Mouse (Mus musculus) liver, embryonic 12.5 days (tissue): ENCODE results near the gene U90926. TPM values are rescaled to one million over a fixed set of nuclear protein-coding genes. Genes with fewer than 3 reads are reported as not detected.
A peak's percentile ranks its signal among the peaks of the same experiment; 100 is the strongest.

Experiments used
- ATAC-seq: fragments of 200-750 bp; cut with Nextera tagmentation; 2 replicates; pipeline ENCODE4 v1.8.0; 2017; ENCODE audit warnings: moderate number of reproducible peaks, mild to moderate bottlenecking, moderate library complexity
- H3K27ac ChIP-seq: fragments of 300-500 bp; sonication (generic); 2 replicates; pipeline ENCODE4 v1.5.1; 2016; ENCODE audit warnings: mild to moderate bottlenecking
- H3K27me3 ChIP-seq: fragments of 300-500 bp; sonication (generic); replicated peaks from 2 replicates; pipeline ENCODE4 v1.6.1; 2016; ENCODE audit warnings: mild to moderate bottlenecking, moderate library complexity
- H3K36me3 ChIP-seq: fragments of 300-500 bp; sonication (generic); 2 replicates; pipeline ENCODE4 v1.6.1; 2016; ENCODE audit warnings: mild to moderate bottlenecking, moderate library complexity
- H3K4me1 ChIP-seq: fragments of 300-500 bp; sonication (generic); 2 replicates; pipeline ENCODE4 v1.6.1; 2016
- H3K4me2 ChIP-seq: fragments of 300-500 bp; sonication (generic); 2 replicates; pipeline ENCODE4 v1.6.1; 2016; ENCODE audit warnings: mild to moderate bottlenecking, moderate library complexity
- H3K4me3 ChIP-seq: fragments of 300-500 bp; sonication (generic); 2 replicates; pipeline ENCODE4 v1.5.1; 2016; ENCODE audit warnings: mild to moderate bottlenecking, moderate library complexity
- H3K9ac ChIP-seq: fragments of 300-500 bp; sonication (generic); 2 replicates; pipeline ENCODE4 v1.6.1; 2016; ENCODE audit warnings: mild to moderate bottlenecking, moderate library complexity
- H3K9me3 ChIP-seq: fragments of 300-500 bp; sonication (generic); replicated peaks from 2 replicates; pipeline ENCODE4 v1.6.1; 2016; ENCODE audit warnings: mild to moderate bottlenecking, moderate library complexity
- WGBS: fragments of 180-500 bp; shearing (Covaris S2); methylation state at CpG from one replicate; pipeline ENCODE4 v1.1.7; 2016; ENCODE audit not compliant: insufficient replicate concordance; 5-methylcytosine and 5-hydroxymethylcytosine counted together
- polyA plus RNA-seq: library from polyadenylated mRNA; unstranded; fragments of >200 nt; fragmentation: Nextera tagmentation; extraction: Ambion mirVana; gene quantifications from 2 replicates; pipeline ENCODE4 v1.2.1, GENCODE M21; 2016

The U90926 gene
- polyA plus RNA-seq, 1 experiment from 2014 or later, result not detected

DNA sequence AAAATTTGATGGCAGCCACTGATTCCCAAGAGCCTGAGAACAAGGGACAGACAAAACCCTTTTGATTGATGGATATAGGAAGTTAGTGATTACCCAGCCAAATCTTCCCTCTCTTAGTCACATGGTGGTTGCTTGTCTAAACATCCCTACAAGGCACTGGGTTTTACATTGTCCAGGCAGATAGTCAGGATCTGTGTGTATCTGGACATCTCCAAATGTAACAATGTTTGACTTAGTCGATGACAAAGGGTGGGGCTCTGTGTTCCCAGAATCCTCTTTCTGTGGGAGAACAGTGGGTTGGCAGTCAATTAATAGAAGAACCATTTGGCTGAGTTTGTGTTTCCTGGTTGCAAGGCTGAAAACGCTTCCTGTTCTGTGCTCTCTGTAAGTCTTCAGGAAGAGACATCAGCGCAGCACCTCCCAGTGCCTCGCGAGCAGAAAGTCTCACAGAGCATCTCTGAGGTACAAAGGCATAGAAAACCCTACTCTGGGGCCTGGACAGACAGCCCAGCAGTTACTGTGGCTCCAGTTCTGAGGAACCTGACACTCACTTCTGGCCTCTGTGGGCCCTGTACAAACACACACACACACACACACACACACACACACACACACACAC, 19.8 kb upstream of the U90926 start:
- H3K9ac ChIP-seq, result no peak overlapping the region
- no peaks in the 10 kb centered on the region for H3K36me3 ChIP-seq
- no peaks in the 10 kb centered on the region for H3K9me3 ChIP-seq
- no peak for ATAC-seq
- WGBS, result 27% methylated on average over 5 of the region's 5 CpGs
- H3K4me1 ChIP-seq, result no peaks in the 10 kb centered on the region; the same call in 1 of the 2 replicates
- no peak overlapping the region for H3K27ac ChIP-seq
- H3K27me3 ChIP-seq, result peaks cover 58% of the 10 kb centered on the region
- no peak overlapping the region for H3K4me2 ChIP-seq
- H3K4me3 ChIP-seq, result no peak overlapping the region

DNA sequence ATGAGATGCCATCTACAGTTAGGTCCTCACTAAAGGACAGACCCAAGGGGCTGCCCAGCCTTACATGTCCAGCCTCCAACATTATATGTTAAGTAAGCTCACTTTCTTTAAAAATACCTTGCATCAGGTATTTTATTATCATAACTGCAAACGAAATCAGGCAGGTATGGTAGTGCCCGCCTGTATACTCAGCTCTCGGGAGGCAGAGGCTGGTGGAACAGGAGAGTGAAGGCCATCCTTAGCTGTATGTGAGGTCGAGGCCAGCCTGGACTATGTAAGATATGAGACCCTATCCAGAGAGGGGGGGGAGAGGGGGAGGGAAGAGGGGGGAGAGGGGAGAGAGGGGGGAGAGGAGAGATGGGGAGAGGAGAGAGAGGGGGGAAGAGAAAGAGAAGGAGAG, 18.2 kb upstream of the U90926 start:
- H3K9me3 ChIP-seq, result no peaks in the 10 kb centered on the region
- H3K4me3 ChIP-seq, result no peak overlapping the region
- H3K36me3 ChIP-seq, result no peaks in the 10 kb centered on the region
- H3K27me3 ChIP-seq, result peaks cover 50% of the 10 kb centered on the region
- H3K4me2 ChIP-seq, result no peak overlapping the region
- WGBS, result 59% methylated on average over 4 of the region's 4 CpGs
- no peak overlapping the region for H3K27ac ChIP-seq
- no peak overlapping the region for H3K9ac ChIP-seq
- no peaks in the 10 kb centered on the region; the same call in 1 of the 2 replicates for H3K4me1 ChIP-seq
- ATAC-seq, result no peak

GRCm38 (mm10) chr5:92231836-92232235, 16.6 kb upstream of the U90926 start:
- Histone ChIP-seq H3K36me3 (no peaks in the 10 kb centered on the region), H3K27me3 (peaks cover 50% of the 10 kb centered on the region), H3K4me2 (no peak overlapping the region), H3K4me3 (no peak overlapping the region), H3K4me1 (no peaks in the 10 kb centered on the region; the same call in 1 of the 2 replicates), H3K9me3 (no peaks in the 10 kb centered on the region), H3K27ac (no peak overlapping the region), H3K9ac (no peak overlapping the region)
- no peak for ATAC-seq
- 58% methylated on average over 10 of the region's 10 CpGs for WGBS

DNA sequence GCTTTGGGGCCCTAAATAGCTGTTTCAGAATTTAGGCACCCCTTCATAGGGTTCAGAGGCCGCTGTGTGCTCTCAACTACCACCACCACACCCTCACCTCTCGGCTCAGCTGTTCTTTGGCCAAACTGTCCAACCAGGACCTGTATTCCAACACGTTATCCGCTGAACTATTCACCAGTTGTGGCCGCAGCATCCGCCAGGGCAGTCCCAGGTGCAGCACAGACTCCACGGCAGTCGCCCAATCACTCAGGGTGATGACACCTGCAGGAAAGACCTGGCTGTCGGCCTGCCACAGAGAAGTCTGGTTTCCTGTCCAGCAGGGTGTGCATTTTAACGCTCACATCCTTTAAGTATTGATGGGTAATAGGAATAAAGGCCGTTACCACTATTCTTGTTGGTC, 15.1 kb upstream of the U90926 start:
- Histone ChIP-seq H3K4me3 (no peak overlapping the region), H3K4me1 (no peaks in the 10 kb centered on the region; the same call in 1 of the 2 replicates), H3K4me2 (no peak overlapping the region), H3K36me3 (no peaks in the 10 kb centered on the region), H3K27me3 (peaks cover 36% of the 10 kb centered on the region), H3K9ac (no peak overlapping the region), H3K27ac (no peak overlapping the region), H3K9me3 (no peaks in the 10 kb centered on the region)
- no peak for ATAC-seq
- WGBS, result 67% methylated on average over 11 of the region's 11 CpGs

- H3K4me3 ChIP-seq, result no peak overlapping the region
- peaks cover 36% of the 10 kb centered on the region for H3K27me3 ChIP-seq
- no peaks in the 10 kb centered on the region for H3K9me3 ChIP-seq
- WGBS, result 89% methylated on average over 3 of the region's 3 CpGs
- no peak for ATAC-seq
- no peak overlapping the region for H3K4me2 ChIP-seq
- H3K36me3 ChIP-seq, result no peaks in the 10 kb centered on the region
- H3K27ac ChIP-seq, result no peak overlapping the region
- no peaks in the 10 kb centered on the region for H3K4me1 ChIP-seq
- H3K9ac ChIP-seq, result no peak overlapping the region
Observed at GRCm38 (mm10) chr5:92229514-92229913, 14.3 kb upstream of the U90926 start.

- no peaks in the 10 kb centered on the region for H3K4me1 ChIP-seq
- no peak overlapping the region for H3K4me3 ChIP-seq
- no peaks in the 10 kb centered on the region for H3K36me3 ChIP-seq
- H3K9ac ChIP-seq, result no peak overlapping the region
- no peaks in the 10 kb centered on the region for H3K9me3 ChIP-seq
- H3K27ac ChIP-seq, result no peak overlapping the region
- H3K4me2 ChIP-seq, result 0 out of 2 replicates have a peak overlapping the region, but pooled peaks have one; percentile 5
- 24% methylated on average over 10 of the region's 10 CpGs for WGBS
- peaks cover 33% of the 10 kb centered on the region for H3K27me3 ChIP-seq
- no peak for ATAC-seq
Observed at GRCm38 (mm10) chr5:92228776-92229175, 13.6 kb upstream of the U90926 start.

- Histone ChIP-seq H3K27ac (no peak overlapping the region), H3K27me3 (peaks cover 33% of the 10 kb centered on the region), H3K4me3 (no peak overlapping the region), H3K36me3 (no peaks in the 10 kb centered on the region), H3K4me1 (no peaks in the 10 kb centered on the region), H3K9me3 (no peaks in the 10 kb centered on the region), H3K9ac (no peak overlapping the region), H3K4me2 (no peak overlapping the region)
- no peak for ATAC-seq
- WGBS, result 62% methylated on average over 7 of the region's 7 CpGs
Observed at GRCm38 (mm10) chr5:92227782-92228181, 12.6 kb upstream of the U90926 start.

DNA sequence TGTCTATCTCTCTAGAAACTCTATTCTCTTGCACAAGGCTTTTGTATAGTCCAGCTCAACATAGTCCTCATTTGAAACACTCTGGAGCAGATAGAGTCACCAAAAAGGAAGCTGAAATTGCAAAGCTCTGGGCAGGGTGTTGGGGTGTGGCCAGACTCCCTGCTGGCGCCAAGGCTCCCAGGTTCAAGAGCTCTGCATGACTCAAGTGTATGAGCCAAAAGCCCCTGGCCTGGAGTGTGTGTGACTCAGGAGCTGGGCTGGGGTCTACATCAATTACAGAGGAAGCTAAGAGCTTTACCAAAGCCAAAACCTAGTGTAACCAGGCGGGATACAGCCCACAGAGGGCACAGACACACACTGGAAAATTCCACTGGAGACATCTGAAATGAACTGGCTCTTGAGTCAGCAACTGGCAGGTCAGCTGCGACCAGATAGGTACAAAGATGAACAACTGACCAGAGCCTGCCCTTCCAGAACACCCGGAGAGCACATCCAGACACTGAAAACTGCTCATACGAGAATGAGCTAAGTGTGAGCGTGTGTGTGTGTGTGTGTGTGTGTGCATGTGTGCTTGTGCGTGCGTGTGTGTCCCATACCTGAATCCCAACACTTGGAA, 5.2 kb upstream of the U90926 start:
- H3K9me3 ChIP-seq, result no peaks in the 10 kb centered on the region
- ATAC-seq, result no peak
- H3K4me2 ChIP-seq, result no peak overlapping the region
- 66% methylated on average over 8 of the region's 8 CpGs for WGBS
- H3K4me1 ChIP-seq, result no peaks in the 10 kb centered on the region
- H3K9ac ChIP-seq, result no peak overlapping the region
- peaks cover 29% of the 10 kb centered on the region for H3K27me3 ChIP-seq
- H3K27ac ChIP-seq, result no peak overlapping the region
- no peaks in the 10 kb centered on the region for H3K36me3 ChIP-seq
- H3K4me3 ChIP-seq, result no peak overlapping the region

DNA sequence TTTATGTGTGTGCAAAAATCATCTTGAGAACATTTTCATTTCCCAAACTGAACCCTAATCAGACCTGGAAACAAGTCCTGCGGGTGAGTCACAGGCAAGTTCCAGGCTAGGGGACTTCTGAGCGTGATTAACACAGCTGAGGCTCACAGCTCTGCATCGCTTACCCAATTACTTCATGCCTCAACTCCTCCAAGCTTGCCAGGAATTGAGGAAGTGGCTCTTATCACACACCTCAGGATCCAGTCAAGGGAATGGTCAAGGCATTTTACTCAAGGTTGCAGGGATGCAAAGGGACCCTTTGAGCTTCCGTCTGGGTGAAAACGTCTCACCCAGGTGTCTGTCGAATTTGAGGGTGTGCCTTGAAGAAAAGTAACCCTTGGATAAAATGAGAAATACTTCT, 4.6 kb upstream of the U90926 start:
- H3K27ac ChIP-seq, result no peak overlapping the region
- 30% methylated on average over 6 of the region's 6 CpGs for WGBS
- H3K9me3 ChIP-seq, result no peaks in the 10 kb centered on the region
- peaks cover 29% of the 10 kb centered on the region for H3K27me3 ChIP-seq
- no peak overlapping the region for H3K9ac ChIP-seq
- no peaks in the 10 kb centered on the region for H3K36me3 ChIP-seq
- H3K4me2 ChIP-seq, result no peak overlapping the region
- no peaks in the 10 kb centered on the region for H3K4me1 ChIP-seq
- no peak overlapping the region for H3K4me3 ChIP-seq
- no peak for ATAC-seq

DNA sequence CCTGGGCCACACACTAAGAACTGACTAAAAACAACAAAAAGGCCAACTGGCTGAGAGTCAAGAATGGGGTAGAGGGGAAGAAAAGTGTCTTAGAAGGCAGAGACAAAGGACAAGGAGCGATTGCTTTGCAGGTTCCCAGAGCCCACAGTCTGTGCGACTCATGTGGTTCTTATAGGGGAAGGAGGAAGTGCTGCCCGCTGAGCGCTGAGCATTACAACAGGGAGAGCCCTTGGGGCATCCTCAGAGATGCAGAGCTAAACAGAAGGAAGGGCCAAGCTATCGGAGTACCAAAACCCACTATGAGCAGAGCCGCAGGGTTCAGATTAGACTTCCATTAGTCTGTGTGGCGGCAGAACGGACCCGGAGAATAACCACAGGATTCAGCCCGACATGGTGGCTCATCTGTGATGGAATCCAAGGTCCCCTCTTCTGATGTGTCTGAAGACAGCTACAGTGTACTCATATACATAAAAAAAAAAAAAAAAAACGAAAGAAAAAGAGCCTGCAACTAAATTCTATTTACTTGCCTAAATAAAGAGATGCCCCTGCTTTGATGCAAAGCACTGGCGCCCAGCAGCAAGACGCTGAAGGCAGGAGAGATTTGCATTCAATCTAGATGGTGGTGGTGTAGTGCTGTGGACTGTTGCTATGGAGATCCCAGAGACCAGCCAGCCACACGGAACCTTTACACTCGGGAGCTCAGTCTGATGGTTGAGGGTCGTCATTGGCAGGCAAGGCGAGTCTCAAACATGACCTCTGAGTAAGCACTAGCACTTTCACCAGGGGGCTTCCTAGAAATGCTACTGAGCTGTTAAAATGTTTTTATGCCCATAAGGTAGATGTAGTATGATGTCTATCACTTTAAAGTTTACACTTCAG, 3.9 kb upstream of the U90926 start:
- no peaks in the 10 kb centered on the region for H3K4me1 ChIP-seq
- H3K27ac ChIP-seq, result no peak overlapping the region
- 42% methylated on average over 17 of the region's 17 CpGs for WGBS
- H3K4me2 ChIP-seq, result no peak overlapping the region
- no peak overlapping the region for H3K9ac ChIP-seq
- no peaks in the 10 kb centered on the region for H3K9me3 ChIP-seq
- peaks cover 29% of the 10 kb centered on the region for H3K27me3 ChIP-seq
- H3K4me3 ChIP-seq, result no peak overlapping the region
- H3K36me3 ChIP-seq, result no peaks in the 10 kb centered on the region
- no peak for ATAC-seq

DNA sequence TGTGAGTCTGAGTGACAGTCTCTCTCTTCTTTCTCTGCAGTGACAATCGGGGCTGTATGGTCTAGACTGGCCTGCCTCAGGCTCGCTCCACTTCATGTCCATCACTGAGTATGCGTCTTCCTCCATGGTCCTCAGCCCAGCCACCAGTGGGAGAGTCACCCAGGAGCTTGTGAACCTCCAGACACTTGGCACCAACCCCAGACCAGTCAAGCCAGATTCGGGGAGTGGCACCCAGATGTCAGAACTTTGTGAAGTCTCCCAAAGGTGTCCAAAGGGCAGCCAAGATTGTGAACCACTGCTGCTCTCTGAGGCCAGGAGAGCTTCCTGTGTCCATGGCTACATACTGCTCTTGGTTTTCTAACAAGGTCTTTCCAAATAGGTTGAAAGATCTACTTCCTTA, 3.0 kb downstream of the U90926 start:
- H3K27me3 ChIP-seq, result 0 out of 2 replicates have a peak, but pooled peaks cover 13% of the 10 kb centered on the region
- H3K9me3 ChIP-seq, result no peaks in the 10 kb centered on the region
- no peaks in the 10 kb centered on the region for H3K4me1 ChIP-seq
- no peaks in the 10 kb centered on the region for H3K36me3 ChIP-seq
- H3K4me2 ChIP-seq, result no peak overlapping the region
- H3K9ac ChIP-seq, result no peak overlapping the region
- no peak overlapping the region for H3K4me3 ChIP-seq
- WGBS, result 64% methylated on average over 4 of the region's 4 CpGs
- ATAC-seq, result no peak
- H3K27ac ChIP-seq, result no peak overlapping the region

- H3K4me2 ChIP-seq, result no peak overlapping the region
Observed at GRCm38 (mm10) chr5:92210205-92210604, 5.0 kb downstream of the U90926 start.

More at GRCm38 (mm10) chr5:92210205-92210604, 5.0 kb downstream of the U90926 start:
- no peak for ATAC-seq
- H3K9me3 ChIP-seq, result no peaks in the 10 kb centered on the region
- 0 out of 2 replicates have a peak, but pooled peaks cover 10% of the 10 kb centered on the region for H3K27me3 ChIP-seq
- no peak overlapping the region for H3K9ac ChIP-seq
- H3K36me3 ChIP-seq, result peaks cover 2% of the 10 kb centered on the region; the same call in 1 of the 2 replicates
- H3K4me1 ChIP-seq, result peaks cover 4% of the 10 kb centered on the region; the same call in 1 of the 2 replicates
- no peak overlapping the region for H3K27ac ChIP-seq
- 43% methylated on average over 8 of the region's 8 CpGs for WGBS
- no peak overlapping the region for H3K4me3 ChIP-seq
